Mouse (Mus musculus): ENCODE results near the gene Ntm.

DNA sequence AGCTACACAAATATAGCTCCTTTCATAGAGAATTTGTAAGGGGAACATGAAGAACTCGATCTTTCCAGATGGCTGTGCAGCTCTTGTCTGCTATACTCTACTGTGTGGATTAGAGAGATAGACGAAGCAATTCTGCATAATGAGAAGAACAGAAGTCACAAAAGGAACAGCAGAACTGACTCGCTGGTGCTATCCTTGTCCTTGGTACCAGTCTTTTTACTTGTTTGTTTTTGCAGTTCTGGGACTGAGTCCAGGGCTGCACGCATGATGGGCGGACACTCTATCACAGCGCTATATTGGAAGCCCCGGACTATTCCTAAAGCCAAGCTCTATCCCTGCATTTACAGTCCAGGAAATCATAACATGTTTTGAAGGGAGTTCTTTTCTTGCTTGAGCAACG lies 637.8 kb downstream of the Ntm start:
- TF ChIP-seq CEBPB (IDR thresholded peaks at IDR 0.05; ENCODE audit: low read depth) (no peak), CTCF (IDR thresholded peaks at IDR 0.05; ENCODE audit: control insufficient read depth, insufficient read depth, insufficient read length) (no peak), MYOG (IDR thresholded peaks at IDR 0.05; ENCODE audit: control insufficient read depth, extremely low read depth, insufficient read length) (no peak), USF1 (IDR thresholded peaks at IDR 0.05; ENCODE audit: low read depth) (no peak), MAX (IDR thresholded peaks at IDR 0.05) (no peak), MYOD1 (IDR thresholded peaks at IDR 0.05; ENCODE audit: control insufficient read depth, insufficient read length, low read depth) (no peak)

Measured in C2C12 (cell line).